Mouse (Mus musculus) forebrain, embryonic 10.5 days (tissue): ENCODE measurements around the gene Etv2. TPM values are rescaled to one million over a fixed set of nuclear protein-coding genes. Genes with fewer than 3 reads are reported as not detected.

Experiments used
- microRNA-seq: library from miRNA; unstranded; fragments of <30 nt; microRNA quantifications from one replicate; pipeline ENCODE4, GENCODE M21; 2017
- polyA plus RNA-seq: library from polyadenylated mRNA; unstranded; fragments of >200 nt; fragmentation: Nextera tagmentation; extraction: Ambion mirVana; gene quantifications from 2 replicates; pipeline ENCODE4 v1.2.1, GENCODE M21; 2016

The Etv2 gene
- polyA plus RNA-seq, 1 experiment from 2014 or later: not detected

Small RNA genes lying within 50 kb of the gene (microRNA-seq; reads per million reads assigned to microRNA genes)
- not detected for gene Mir3569

Other genes starting within 250 kb of the Etv2 start
- gene Tyrobp, start 222.1 kb downstream of the Etv2 start, polyA plus RNA-seq: 10.4 and 12.1 TPM in 2 replicates
- gene Hcst, start 216.0 kb downstream of the Etv2 start, polyA plus RNA-seq: 0.38 TPM in 1 of 2 replicates, not detected in the other
- gene Nfkbid, start 214.1 kb downstream of the Etv2 start, polyA plus RNA-seq: 1.3 and 1.5 TPM in 2 replicates
- 25.4 and 33.7 TPM in 2 replicates for gene Aplp1, start 190.3 kb downstream of the Etv2 start, polyA plus RNA-seq
- 0.29 and 0.52 TPM in 2 replicates for gene Kirrel2, start 178.2 kb downstream of the Etv2 start, polyA plus RNA-seq
- gene Nphs1, start 177.5 kb downstream of the Etv2 start, polyA plus RNA-seq: 0.07 TPM in 1 of 2 replicates, not detected in the other
- not detected in 2 replicates for gene Prodh2, start 142.2 kb downstream of the Etv2 start, polyA plus RNA-seq
- gene Arhgap33, start 100.8 kb downstream of the Etv2 start, polyA plus RNA-seq: 29.7 and 31.9 TPM in 2 replicates
- gene Hspb6, start 83.7 kb downstream of the Etv2 start, polyA plus RNA-seq: 4.3 and 4.6 TPM in 2 replicates
- gene Proser3, start 83.6 kb downstream of the Etv2 start, polyA plus RNA-seq: 15.2 and 16.1 TPM in 2 replicates
- 40.7 and 44.2 TPM in 2 replicates for gene Lin37, start 76.0 kb downstream of the Etv2 start, polyA plus RNA-seq
- gene U2af1l4, start 72.6 kb downstream of the Etv2 start, polyA plus RNA-seq: 96.1 and 96.7 TPM in 2 replicates
- gene Gm49396, start 72.5 kb downstream of the Etv2 start, polyA plus RNA-seq: 16.1 and 16.3 TPM in 2 replicates
- 124 and 126 TPM in 2 replicates for gene Psenen, start 72.2 kb downstream of the Etv2 start, polyA plus RNA-seq
- 5.9 and 7.1 TPM in 2 replicates for gene Igflr1, start 70.4 kb downstream of the Etv2 start, polyA plus RNA-seq
- 10.1 and 10.4 TPM in 2 replicates for gene Kmt2b, start 47.1 kb downstream of the Etv2 start, polyA plus RNA-seq
- gene Zbtb32, start 36.9 kb downstream of the Etv2 start, polyA plus RNA-seq: 0.09 and 0.20 TPM in 2 replicates
- 0.68 and 0.71 TPM in 2 replicates for gene Upk1a, start 23.0 kb downstream of the Etv2 start, polyA plus RNA-seq
- 762 and 774 TPM in 2 replicates for gene Cox6b1, start 9.7 kb downstream of the Etv2 start, polyA plus RNA-seq
- gene Rbm42, start 14.5 kb upstream of the Etv2 start, polyA plus RNA-seq: 119 and 129 TPM in 2 replicates
- 90.2 and 91.9 TPM in 2 replicates for gene Haus5, start 29.1 kb upstream of the Etv2 start, polyA plus RNA-seq
- not detected in 2 replicates for gene Pmis2, start 35.8 kb upstream of the Etv2 start, polyA plus RNA-seq
- not detected in 2 replicates for gene 2200002J24Rik, start 63.1 kb upstream of the Etv2 start, polyA plus RNA-seq
- 1.1 and 1.4 TPM in 2 replicates for gene Atp4a, start 76.4 kb upstream of the Etv2 start, polyA plus RNA-seq
- 154 and 158 TPM in 2 replicates for gene Tmem147, start 93.7 kb upstream of the Etv2 start, polyA plus RNA-seq
- 0.16 and 0.48 TPM in 2 replicates for gene Gapdhs, start 107.8 kb upstream of the Etv2 start, polyA plus RNA-seq
- gene Sbsn, start 115.6 kb upstream of the Etv2 start, polyA plus RNA-seq: 0.73 and 1.0 TPM in 2 replicates
- gene Dmkn, start 127.9 kb upstream of the Etv2 start, polyA plus RNA-seq: not detected in 2 replicates
- not detected in 2 replicates for gene Krtdap, start 152.0 kb upstream of the Etv2 start, polyA plus RNA-seq
- not detected in 2 replicates for gene Ffar2, start 187.9 kb upstream of the Etv2 start, polyA plus RNA-seq
- gene Ffar3, start 220.3 kb upstream of the Etv2 start, polyA plus RNA-seq: not detected in 2 replicates
- gene Ffar1, start 225.7 kb upstream of the Etv2 start, polyA plus RNA-seq: not detected in 2 replicates
- gene Cd22, start 244.5 kb upstream of the Etv2 start, polyA plus RNA-seq: not detected in 2 replicates